Mouse (Mus musculus) cerebellum, adult 8-10 months (tissue): ENCODE results near the gene Hbp1.

Source experiments
- DNase-seq: peaks from one replicate; pipeline ENCODE4 v3.0.0; 2022

The Hbp1 gene

DNA sequence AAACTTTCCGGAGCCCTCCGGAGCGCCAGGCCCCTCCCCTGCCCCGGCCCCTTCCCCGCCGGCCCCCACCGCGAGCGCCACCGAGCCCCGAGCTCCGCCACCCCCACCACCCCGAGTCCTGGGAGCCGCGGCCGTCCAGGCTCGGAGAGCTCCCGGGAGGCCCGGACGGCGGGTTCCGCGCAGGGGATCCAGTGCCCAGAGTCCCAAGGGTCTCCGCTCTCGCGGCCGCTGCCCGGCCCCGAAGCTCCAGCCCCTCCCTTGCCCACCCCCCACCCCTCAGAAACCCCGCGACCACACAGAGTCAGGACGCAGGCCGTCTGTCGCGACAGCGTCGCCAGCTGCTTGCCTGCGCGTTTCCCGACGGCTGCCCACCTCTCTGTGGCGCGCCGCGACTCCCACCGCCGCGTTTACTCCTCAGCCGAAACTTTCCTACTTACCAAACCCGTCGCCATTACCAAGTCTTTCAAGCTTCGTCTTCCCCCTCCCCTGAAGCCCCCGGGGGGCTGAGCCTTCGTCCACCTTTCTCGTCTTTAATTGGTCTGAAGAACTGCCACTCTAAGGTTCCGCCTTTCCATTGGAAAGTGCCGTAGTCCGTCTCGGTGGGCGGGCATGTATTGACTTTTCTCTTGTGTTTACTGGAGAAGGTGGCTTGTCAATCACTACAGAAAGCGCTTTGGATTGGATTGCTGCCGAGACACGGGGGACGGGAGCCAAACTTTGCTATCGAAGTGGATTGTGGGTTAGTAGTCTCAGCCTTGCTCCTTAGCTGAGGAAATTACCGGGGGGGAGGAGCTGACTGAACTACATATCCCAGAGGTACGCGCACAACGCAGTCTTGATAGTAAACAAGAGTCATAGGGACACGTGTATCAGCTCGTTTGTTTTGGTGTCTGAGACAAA, at the start of gene Hbp1:
TSS of gene Hbp1 (minus strand) at position 777 of the 900 bp plus-strand sequence.
- DNase-seq = peak; percentile 100

DNA sequence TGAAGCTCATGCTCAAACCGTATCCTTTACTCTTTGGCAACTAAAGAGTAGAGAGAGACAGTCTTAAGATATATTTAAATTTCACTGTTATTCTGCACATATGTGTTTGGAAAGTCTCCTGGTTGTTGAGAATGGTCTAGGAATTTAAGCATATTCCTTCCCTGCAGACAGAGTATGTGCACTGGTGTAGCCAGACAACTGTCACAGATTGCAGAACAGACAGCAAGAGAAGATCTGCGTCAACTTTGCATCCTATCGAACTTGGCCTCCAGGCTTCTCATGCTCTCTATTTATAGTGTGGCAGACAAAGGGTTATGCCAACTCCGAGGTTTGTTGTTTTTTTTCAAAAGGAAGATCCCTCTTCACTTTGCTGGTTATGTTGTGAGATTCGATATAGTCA, 48.4 kb upstream of the Hbp1 start:
- no peak for DNase-seq

GRCm38 (mm10) chr12:31997328-31997878, 47.1 kb upstream of the Hbp1 start:
- no peak for DNase-seq

DNA sequence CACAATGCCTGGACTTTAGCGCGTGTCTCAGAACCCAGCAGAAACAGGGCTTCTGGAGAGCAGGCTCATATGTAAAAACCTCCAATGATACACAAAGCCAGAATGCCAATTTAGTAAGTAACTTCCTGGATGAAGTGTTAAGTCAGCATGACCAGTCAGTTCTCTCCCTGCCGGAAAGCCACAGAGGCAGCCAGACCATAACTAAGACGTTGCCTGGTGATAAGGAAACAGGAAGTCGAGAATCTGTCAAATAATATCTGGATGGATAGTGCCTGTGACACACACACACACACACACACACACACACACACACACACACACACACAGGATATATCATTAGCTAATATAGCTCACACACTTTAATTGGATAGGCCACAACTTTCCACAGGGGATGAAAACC, 46.5 kb upstream of the Hbp1 start:
- no peak for DNase-seq

GRCm38 (mm10) chr12:31990575-31990974, 40.2 kb upstream of the Hbp1 start:
- no peak for DNase-seq

DNA sequence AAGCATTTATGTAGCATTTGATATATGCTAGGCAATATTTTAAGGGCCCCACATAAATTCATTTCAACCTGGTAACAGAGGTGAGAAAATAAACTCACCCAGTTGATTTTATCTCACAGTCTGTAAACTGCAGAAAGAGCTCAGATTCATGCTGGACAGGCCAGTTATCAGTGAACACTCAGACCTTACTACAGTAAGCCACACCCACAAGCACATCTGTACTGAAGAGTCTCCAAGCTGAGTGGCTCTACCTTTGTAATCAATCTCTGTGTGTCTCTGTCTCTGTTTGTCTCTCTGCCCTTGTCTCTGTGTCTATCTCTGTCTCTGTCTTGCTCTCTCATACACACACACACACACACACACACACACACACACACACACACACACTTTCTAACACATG, 39.4 kb upstream of the Hbp1 start:
- DNase-seq = no peak

- DNase-seq = no peak
These were observed 36.1 kb upstream of the Hbp1 start for GRCm38 (mm10) chr12:31986463-31986862.

DNA sequence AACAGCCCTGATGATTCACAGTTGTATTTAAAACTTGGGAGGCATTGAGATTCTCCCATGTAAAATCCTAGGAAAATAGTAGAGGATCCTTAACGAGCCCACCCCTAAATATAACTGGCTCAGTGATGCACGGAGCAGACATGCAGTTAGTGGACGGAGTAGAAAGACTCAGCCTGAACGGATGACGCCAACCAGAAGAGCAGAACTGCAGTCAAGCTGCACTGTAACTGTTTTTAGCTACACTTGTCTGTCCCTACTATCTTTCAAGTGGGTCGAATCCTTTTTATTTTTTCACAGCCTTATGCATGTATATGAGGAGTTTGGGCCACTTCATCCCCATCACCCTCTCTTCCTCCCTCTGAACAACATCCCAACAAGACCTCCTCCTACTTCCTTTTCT, 35.4 kb upstream of the Hbp1 start:
- DNase-seq = no peak

DNA sequence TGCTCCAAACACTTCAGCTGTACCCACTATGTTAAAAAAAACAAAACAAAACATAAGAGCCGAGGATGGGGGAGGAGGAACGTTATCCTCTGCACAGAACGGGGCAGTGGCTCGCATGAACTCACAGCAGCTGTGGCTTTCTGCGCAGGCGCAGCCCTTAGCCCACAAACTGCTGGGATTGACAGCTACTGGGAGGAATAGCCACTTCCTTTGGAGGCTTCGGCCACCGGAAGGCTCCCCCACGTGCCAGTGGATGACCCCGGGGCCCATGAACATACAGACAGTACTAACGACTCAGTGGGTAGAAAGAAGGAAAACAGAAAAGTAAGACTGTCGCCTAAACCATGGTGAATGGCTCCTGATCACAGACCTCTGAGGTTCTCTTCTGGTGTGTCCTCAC, 34.3 kb upstream of the Hbp1 start:
- DNase-seq = no peak

GRCm38 (mm10) chr12:31984206-31984605, 33.9 kb upstream of the Hbp1 start:
- no peak for DNase-seq

- DNase-seq = no peak
These were observed 33.4 kb upstream of the Hbp1 start for GRCm38 (mm10) chr12:31983769-31984168.

DNA sequence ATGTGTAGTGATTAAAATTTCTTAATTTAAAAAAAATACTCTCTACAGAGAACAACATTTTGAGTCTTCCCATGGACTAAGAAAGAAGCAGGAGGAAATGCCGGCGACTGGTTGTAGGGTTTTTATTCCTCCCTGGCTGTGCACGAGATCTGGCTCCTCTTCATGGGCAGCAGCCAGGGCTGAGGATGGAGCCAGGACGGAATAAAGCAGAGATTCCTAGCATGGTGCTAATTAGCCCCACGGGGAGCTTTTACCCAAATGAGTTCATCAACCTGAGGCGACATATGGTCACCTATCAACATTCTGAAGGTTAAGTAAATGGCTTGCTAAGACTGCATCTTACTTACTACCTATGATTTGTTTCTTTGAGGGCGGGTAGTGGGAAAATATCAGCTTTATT, 32.9 kb upstream of the Hbp1 start:
- DNase-seq = peak; percentile 52

DNA sequence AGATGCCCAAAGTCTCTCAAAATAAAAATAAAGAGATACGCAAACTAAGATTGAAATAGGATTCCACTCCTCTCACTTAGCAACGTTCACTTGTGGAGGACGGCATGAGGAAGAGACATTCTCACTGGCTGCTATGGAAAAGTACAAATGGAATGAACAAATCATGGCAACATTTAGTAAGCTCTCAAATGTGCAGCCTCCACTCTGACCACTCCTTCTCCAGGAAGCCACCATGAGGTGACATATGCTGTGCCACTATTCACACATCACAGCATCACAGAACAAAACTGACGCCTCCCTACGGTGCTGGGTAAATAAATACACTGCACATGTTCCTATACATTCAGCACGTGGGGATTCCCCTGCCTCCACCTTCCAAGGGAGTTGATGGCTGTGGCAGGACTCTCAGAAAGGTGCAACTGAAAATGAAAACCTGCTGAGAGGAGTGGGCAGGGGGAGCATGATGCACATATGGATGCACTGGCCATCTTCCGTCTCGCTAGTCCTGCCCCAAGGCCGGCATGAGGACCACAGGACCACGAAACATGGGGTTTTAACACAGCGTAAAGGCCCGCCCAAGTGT, 27.4 kb upstream of the Hbp1 start:
- DNase-seq = no peak

GRCm38 (mm10) chr12:31976544-31976943, 26.2 kb upstream of the Hbp1 start:
- no peak for DNase-seq

DNA sequence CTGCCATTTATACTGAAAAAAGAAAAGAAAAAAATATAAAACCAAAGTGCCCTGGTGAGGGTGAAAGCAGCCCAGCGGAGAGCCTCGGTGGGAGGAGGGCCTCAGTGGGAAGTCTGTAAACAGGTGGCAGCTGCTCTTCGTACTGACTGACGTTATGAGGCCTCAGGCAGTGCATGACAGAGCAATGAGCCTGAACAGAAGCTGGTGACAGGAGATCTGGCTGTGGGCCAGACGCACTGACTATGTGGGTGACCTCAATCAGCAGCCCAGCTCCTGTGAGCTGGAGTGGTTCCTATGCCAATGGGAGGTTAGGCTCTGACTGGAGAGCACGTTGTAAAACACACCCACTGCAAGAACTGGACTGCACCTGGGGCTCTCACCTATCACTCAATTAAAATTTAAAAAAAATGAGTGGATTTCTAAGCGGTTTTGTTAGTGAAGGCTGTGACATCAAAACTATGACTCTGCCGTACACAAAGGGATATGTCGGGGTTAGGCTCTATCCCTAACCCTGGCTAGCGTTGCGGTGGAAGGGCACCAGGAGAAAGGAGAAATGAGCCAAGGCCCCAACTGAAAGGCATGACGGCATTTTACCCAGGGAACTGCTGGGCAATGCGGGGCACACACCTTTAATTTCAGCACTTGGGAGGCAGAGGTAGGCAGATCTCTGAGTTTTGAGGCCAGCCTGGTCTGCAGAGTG, 23.3 kb upstream of the Hbp1 start:
- peak; percentile 25 for DNase-seq

GRCm38 (mm10) chr12:31971547-31971946, 21.2 kb upstream of the Hbp1 start:
- no peak for DNase-seq

DNA sequence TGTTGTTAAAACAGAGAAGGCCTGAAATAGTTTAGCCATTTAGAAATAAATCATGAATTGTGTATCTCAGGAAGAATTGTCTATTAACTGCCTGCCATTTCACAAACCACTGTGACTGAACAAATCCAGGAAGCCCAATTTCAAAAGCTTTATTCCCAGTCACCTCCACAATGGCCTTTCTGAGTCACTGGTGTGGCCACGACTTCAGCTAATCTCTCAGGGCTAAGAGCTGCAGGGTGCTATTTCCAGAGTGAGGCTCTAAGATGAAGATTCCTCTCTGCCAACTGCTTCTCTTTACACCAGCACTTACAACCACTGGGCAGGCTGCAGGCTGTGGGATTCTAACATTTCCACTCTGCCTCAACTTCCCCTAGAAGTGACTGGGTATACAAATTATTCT, 18.8 kb upstream of the Hbp1 start:
- no peak for DNase-seq

GRCm38 (mm10) chr12:31967536-31967935, 17.2 kb upstream of the Hbp1 start:
- peak; percentile 38 for DNase-seq

- DNase-seq = no peak
These were observed 16.1 kb upstream of the Hbp1 start for GRCm38 (mm10) chr12:31966405-31966804.

DNA sequence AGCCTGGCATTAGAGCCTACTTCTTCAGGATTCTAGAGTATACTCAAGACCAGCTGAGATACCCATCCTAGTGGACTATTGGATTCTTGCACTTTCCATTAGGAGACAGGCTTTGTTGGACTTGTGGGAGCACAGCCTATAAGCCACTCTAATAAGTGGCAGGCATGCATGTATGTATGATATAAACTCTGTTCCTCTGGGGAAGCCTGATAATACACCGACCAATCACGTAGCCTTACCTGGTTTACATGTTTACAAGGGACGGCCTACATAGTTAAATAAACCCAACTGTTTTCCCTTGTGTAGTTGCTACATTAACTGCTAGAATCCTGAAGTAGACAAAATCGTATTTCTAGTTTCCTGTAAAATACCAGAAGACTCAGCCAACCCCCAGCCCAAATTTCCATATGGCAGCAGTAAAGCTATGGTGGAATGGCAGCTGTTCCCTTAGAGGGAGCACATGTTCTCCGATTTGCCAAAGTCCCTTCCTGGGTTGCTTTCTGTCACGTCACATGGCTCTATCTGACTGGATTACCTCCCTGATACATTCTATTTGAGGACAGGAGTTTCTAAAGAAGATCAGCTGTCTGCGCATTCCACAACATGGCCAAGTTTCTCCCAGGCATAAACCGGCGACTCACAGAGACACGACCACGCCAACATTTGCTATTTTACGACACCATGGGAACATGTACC, 15.3 kb upstream of the Hbp1 start:
- no peak for DNase-seq

DNA sequence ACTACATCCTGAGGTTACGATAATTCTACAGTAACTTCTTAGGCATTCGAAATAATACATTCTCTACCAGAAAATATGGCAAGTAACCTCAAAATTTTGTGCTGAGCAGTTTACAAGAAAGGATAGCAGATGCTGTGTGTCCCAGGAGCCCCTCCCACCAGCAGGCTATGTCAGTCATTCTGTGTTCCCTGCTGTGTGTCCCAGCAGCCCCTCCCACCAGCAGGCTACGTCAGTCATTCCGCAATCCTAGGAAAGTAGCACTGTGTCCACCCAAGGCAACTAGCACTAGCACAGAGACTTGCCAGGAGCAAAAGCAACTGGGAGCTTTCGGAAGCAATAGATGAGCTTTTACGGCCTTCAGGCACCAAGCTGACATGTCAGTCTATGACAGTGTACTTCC, 13.7 kb upstream of the Hbp1 start:
- no peak for DNase-seq

GRCm38 (mm10) chr12:31955843-31956242, 5.5 kb upstream of the Hbp1 start:
- DNase-seq = no peak

- no peak for DNase-seq
These were observed 310 bp upstream of the Hbp1 start for GRCm38 (mm10) chr12:31950659-31951031.
